Mouse (Mus musculus) kidney, embryonic 14.5 days (tissue): ENCODE measurements around the gene Actn1. TPM values are rescaled to one million over a fixed set of nuclear protein-coding genes. Genes with fewer than 3 reads are reported as not detected.
"Not testable (repeated sequence)": the region's sequence is repeated elsewhere in the genome, so short reads cannot be mapped to it uniquely, and the experiment has no call there.

Experiments
- ATAC-seq: fragments of 200-750 bp; cut with Nextera tagmentation; 2 replicates; pipeline ENCODE4 v1.8.0; 2017; ENCODE audit warnings: moderate number of reproducible peaks, mild to moderate bottlenecking, moderate TSS enrichment, moderate library complexity; ENCODE audit not compliant: low FRiP score, low TSS enrichment
- H3K27ac ChIP-seq: fragments of 300-500 bp; sonication (generic); 2 replicates; pipeline ENCODE4 v1.5.1; 2014; ENCODE audit warnings: low read depth, mild to moderate bottlenecking, low read length, moderate library complexity, mixed read lengths
- H3K27me3 ChIP-seq: fragments of 300-500 bp; sonication (generic); 2 replicates; pipeline ENCODE4 v1.6.1; 2014; ENCODE audit warnings: mild to moderate bottlenecking, low read length; ENCODE audit not compliant: control insufficient read depth, insufficient read depth
- H3K36me3 ChIP-seq: fragments of 300-500 bp; sonication (generic); 2 replicates; pipeline ENCODE4 v1.6.1; 2014; ENCODE audit warnings: low read length, mixed read lengths; ENCODE audit not compliant: control insufficient read depth, insufficient read depth
- H3K4me1 ChIP-seq: fragments of 300-500 bp; sonication (generic); 2 replicates; pipeline ENCODE4 v1.6.1; 2014; ENCODE audit warnings: low read length, mixed read lengths; ENCODE audit not compliant: control insufficient read depth, insufficient read depth
- H3K4me2 ChIP-seq: fragments of 300-500 bp; sonication (generic); replicated peaks from 2 replicates; pipeline ENCODE4 v1.6.1; 2014; ENCODE audit warnings: low read depth, mild to moderate bottlenecking, low read length
- H3K4me3 ChIP-seq: fragments of 300-500 bp; sonication (generic); 2 replicates; pipeline ENCODE4 v1.5.1; 2014; ENCODE audit warnings: mild to moderate bottlenecking, low read length
- H3K9ac ChIP-seq: fragments of 300-500 bp; sonication (generic); 2 replicates; pipeline ENCODE4 v1.6.1; 2014; ENCODE audit warnings: low read depth, mild to moderate bottlenecking, low read length, moderate library complexity
- H3K9me3 ChIP-seq: fragments of 300-500 bp; sonication (generic); 2 replicates; pipeline ENCODE4 v1.6.1; 2016; ENCODE audit warnings: low read length; ENCODE audit not compliant: control insufficient read depth
- WGBS: fragments of 180-500 bp; shearing (Covaris S2); extraction: QIAGEN DNeasy Blood & Tissue Kit; methylation state at CpG from one replicate; pipeline ENCODE4 v1.1.7; 2014; 5-methylcytosine and 5-hydroxymethylcytosine counted together
- polyA plus RNA-seq: library from polyadenylated mRNA; unstranded; fragments of >200 nt; fragmentation: Nextera tagmentation; extraction: Ambion mirVana; gene quantifications from 2 replicates; pipeline ENCODE4 v1.2.1, GENCODE M21; 2014

Gene Actn1
- polyA plus RNA-seq, 1 experiment from 2014 or later = 52.6 TPM

DNA sequence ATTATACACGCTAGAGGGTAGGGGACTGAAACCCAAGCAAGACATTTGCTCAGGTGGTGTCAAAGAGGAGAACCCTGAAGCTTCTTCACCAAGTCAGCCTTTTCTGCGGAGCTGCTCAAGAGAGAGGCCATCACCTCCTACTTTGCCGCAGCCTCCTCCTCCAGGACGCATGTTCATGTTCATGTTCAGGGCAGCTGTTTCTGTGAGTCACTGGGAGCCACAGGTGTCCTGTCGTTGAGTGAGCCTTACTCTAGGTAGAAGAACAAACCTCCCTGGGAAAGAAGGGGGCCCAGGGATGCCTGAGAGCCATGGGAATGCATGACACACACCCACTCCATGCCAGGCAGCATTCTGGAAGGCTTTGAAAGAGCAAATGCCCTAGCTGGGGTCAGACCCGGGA is 7.8 kb upstream of the Actn1 start:
- Histone ChIP-seq H3K4me1 (peaks cover 7% of the 10 kb centered on the region), H3K9ac (no peak overlapping the region), H3K36me3 (no peaks in the 10 kb centered on the region), H3K9me3 (no peaks in the 10 kb centered on the region), H3K27me3 (no peaks in the 10 kb centered on the region), H3K4me3 (no peak overlapping the region), H3K27ac (no peak overlapping the region), H3K4me2 (no peak overlapping the region)
- 87% methylated on average over 6 of the region's 6 CpGs for WGBS
- ATAC-seq = no peak

GRCm38 (mm10) chr12:80264388-80264787 is 4.2 kb upstream of the Actn1 start:
- not testable (repeated sequence) for H3K4me2 ChIP-seq, H3K4me3 ChIP-seq, H3K4me1 ChIP-seq, H3K9me3 ChIP-seq, ATAC-seq, H3K27ac ChIP-seq, H3K27me3 ChIP-seq, H3K9ac ChIP-seq, H3K36me3 ChIP-seq
- 85% methylated on average over 7 of the region's 7 CpGs for WGBS

GRCm38 (mm10) chr12:80260744-80261695 is 849 bp upstream of the Actn1 start:
- 11% methylated on average over 25 of the region's 25 CpGs for WGBS
- H3K27ac ChIP-seq = peak overlapping the region; percentile 98
- peak overlapping the region; percentile 91 for H3K9ac ChIP-seq

GRCm38 (mm10) chr12:80259216-80260055 is 735 bp downstream of the Actn1 start:
- H3K9me3 ChIP-seq = no peaks in the 10 kb centered on the region
- H3K27me3 ChIP-seq = no peaks in the 10 kb centered on the region
- H3K36me3 ChIP-seq = no peaks in the 10 kb centered on the region
- peak overlapping the region; percentile 84 for H3K4me3 ChIP-seq
- peak overlapping the region; percentile 82 for H3K4me2 ChIP-seq
- peak overlapping the region; percentile 98 for H3K27ac ChIP-seq
- peak; percentile 87 for ATAC-seq
- peak overlapping the region; percentile 91 for H3K9ac ChIP-seq
- H3K4me1 ChIP-seq = peaks cover 19% of the 10 kb centered on the region
- under 1% methylated on average over 56 of the region's 64 CpGs for WGBS

More at GRCm38 (mm10) chr12:80260744-80261695, 849 bp upstream of the Actn1 start:
- peak; percentile 28 for ATAC-seq
- Histone ChIP-seq H3K4me2 (peak overlapping the region; percentile 82), H3K9me3 (no peaks in the 10 kb centered on the region), H3K27me3 (no peaks in the 10 kb centered on the region), H3K4me3 (peak overlapping the region; percentile 84), H3K36me3 (no peaks in the 10 kb centered on the region), H3K4me1 (peaks cover 19% of the 10 kb centered on the region)

DNA sequence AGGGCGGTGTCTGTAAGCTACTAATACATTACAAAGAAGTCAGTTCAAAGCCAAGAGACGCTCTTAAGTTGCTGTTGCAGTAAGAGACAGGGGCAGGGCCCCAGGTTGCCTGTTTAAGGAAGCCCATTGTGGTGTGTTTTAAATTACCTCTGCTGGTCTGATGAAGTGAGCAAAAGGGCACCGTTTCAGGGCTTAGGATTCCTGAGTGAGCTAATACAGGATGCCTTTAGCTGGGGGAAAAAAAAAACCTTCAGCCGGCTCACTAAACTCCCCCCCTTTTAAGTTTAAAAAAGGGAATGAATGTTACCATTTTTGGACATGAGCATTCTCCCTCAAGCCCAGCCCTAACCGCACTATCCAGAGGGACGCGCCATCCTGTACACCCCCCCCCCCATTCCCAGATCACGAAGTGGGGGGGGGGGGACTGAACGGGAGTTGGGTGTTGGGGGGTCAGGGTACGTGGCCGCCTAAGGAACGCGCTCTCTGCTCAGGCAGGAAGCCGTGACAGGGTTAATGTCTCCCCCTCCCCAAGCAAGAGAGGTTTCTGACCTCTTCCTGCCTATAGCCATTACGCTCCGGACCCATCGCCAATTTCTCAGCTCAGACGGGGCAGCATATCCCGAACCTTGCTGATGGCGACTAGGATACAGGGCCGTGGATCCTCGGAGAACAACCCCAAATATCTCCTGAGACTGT is 1.5 kb downstream of the Actn1 start:
- Histone ChIP-seq H3K27ac (peak overlapping the region; percentile 98), H3K9me3 (no peaks in the 10 kb centered on the region), H3K9ac (peak overlapping the region; percentile 91), H3K4me3 (peak overlapping the region; percentile 84), H3K27me3 (no peaks in the 10 kb centered on the region), H3K4me2 (peak overlapping the region; percentile 82), H3K36me3 (no peaks in the 10 kb centered on the region), H3K4me1 (peaks cover 19% of the 10 kb centered on the region)
- ATAC-seq = no peak
- 2% methylated on average over 21 of the region's 22 CpGs for WGBS

GRCm38 (mm10) chr12:80251978-80252377 is 8.2 kb downstream of the Actn1 start:
- WGBS = 38% methylated on average over 2 of the region's 2 CpGs
- peak; percentile 47 for ATAC-seq
- Histone ChIP-seq H3K36me3 (no peaks in the 10 kb centered on the region), H3K27ac (no peak overlapping the region), H3K4me1 (peaks cover 34% of the 10 kb centered on the region), H3K4me3 (no peak overlapping the region), H3K9me3 (no peaks in the 10 kb centered on the region), H3K9ac (no peak overlapping the region), H3K27me3 (no peaks in the 10 kb centered on the region), H3K4me2 (no peak overlapping the region)

DNA sequence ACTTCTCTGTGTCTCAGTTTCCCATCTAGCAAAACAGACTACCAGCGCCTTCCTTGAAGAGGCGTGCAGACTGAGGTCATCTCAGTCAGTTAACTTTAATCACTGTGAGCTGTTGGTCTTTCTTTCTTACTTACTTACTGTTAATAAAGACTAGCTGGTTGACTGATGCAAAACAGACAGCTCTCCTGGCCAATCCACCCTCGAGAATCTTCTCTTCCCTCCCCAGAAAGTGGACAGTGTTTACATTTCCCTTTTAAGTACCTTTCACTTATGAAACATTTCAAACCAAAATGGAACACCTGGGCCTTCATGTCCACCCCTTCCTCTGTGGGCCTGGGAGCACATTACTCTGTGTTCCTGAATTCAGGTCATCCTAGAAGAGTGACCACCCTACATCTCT is 8.6 kb downstream of the Actn1 start:
- ATAC-seq = no peak
- H3K36me3 ChIP-seq = no peaks in the 10 kb centered on the region
- no peaks in the 10 kb centered on the region for H3K27me3 ChIP-seq
- H3K9me3 ChIP-seq = no peaks in the 10 kb centered on the region
- H3K4me2 ChIP-seq = no peak overlapping the region
- H3K4me3 ChIP-seq = no peak overlapping the region
- 36% methylated on average over 3 of the region's 3 CpGs for WGBS
- H3K27ac ChIP-seq = no peak overlapping the region
- no peak overlapping the region for H3K9ac ChIP-seq
- peaks cover 34% of the 10 kb centered on the region for H3K4me1 ChIP-seq

GRCm38 (mm10) chr12:80249539-80249938 is 10.6 kb downstream of the Actn1 start:
- Histone ChIP-seq H3K9me3 (no peaks in the 10 kb centered on the region), H3K4me2 (no peak overlapping the region), H3K4me3 (no peak overlapping the region), H3K27ac (no peak overlapping the region), H3K9ac (no peak overlapping the region), H3K4me1 (peaks cover 40% of the 10 kb centered on the region), H3K27me3 (no peaks in the 10 kb centered on the region), H3K36me3 (no peaks in the 10 kb centered on the region)
- WGBS = 48% methylated on average over 6 of the region's 6 CpGs
- ATAC-seq = no peak
